Mouse (Mus musculus) embryonic fibroblast, embryonic 13.5 days (primary cell): ENCODE measurements at regions not wholly inside any gene's neighbourhood (a gene's known extent, or its start where the extent isn't known, plus 50 kb on each side); places are given as distances from the start of the nearest gene placed in this dataset.

Experiments used
- CTCF ChIP-seq: IDR thresholded peaks from 2 replicates; pipeline ENCODE4 v1.5.1; 2011; ENCODE audit warnings: mild to moderate bottlenecking, control low read depth, low read length, moderate library complexity, borderline replicate concordance; ENCODE audit not compliant: insufficient read depth
- POLR2A ChIP-seq: IDR thresholded peaks from 2 replicates; pipeline ENCODE4 v1.6.1; 2011; ENCODE audit warnings: low read depth, mild to moderate bottlenecking, control low read depth, low read length, moderate library complexity

DNA sequence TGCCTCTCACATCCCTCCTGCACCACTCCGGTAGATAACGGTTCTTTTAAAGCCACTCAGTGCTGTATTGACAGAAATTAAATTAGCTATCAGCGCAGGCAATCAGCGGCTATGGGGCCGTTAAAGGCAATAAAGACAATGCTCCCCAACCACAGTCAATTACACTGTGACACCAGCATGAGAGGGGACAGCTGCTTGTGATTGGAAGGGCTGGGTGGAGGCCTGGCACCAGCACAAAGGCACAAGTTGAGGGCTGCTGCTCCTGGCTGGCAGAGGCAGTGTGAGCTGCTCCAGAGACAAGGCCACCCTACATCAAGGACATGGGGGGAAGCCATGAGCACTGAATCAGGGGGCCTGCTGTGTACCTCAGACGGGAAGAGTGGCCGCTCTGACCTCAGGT lies 420.0 kb downstream of the Vrk1 start:
- TF ChIP-seq CTCF (no peak), POLR2A (no peak)
